Mouse (Mus musculus): ENCODE results near the gene Tph2. TPM values are rescaled to one million over a fixed set of nuclear protein-coding genes. Genes with fewer than 3 reads are reported as not detected.

Gene Tph2
- polyA plus RNA-seq, 1 experiment from 2014 or later, result 8.6 TPM

DNA sequence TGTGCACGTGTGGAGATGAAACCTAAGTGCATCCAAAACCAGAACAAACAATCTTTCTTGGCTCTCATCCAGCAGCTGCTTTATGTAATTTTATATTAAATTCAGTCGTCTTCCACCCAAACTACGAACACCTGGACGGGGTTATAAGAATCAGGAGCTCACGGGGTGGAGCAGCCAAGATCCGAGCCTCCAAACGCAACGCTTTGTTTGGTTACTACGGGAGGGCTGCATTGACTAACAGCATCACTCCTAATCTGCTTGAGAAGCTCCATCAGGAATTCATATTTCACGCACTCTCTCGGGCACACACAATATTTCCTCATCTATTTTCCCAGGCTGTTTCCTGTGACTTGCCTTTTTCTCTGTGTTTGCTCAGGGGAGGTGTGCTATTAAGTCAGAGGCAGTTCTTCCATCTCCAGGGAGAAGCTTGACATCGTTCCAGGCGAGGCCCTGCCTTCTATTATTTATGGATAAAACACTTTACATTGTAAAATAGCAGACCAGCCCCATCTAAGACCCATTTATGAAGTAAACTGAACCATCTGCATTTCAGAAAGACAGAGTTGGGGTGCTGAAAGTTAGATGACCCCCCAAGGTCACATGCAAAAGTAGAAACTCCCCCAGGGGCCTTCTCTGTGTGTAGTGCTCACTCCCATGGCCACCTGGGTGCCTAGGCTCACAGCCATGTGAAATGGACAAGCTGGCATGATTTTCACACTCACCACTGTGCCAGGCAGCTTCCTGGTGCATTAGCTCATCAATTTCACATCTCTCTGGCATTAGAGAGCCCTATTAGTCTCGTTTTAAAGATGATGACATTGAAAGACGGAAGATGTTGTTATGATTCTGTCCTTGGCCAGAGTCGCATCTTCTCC lies 76.9 kb downstream of the Tph2 start:
- Histone ChIP-seq H3K9me3 (replicated peaks; ENCODE audit: control insufficient read depth, low read length, poor library complexity, severe bottlenecking) (no peaks in the 10 kb centered on the region), H3K27me3 (ENCODE audit: control insufficient read depth, insufficient read depth, low read depth, low read length) (no peaks in the 10 kb centered on the region), H3K36me3 (ENCODE audit: control insufficient read depth, insufficient read depth, low read length) (no peaks in the 10 kb centered on the region), H3K4me3 (ENCODE audit: low read depth, low read length) (no peak overlapping the region), H3K4me1 (ENCODE audit: control insufficient read depth, insufficient read depth, low read length) (no peaks in the 10 kb centered on the region), H3K27ac (ENCODE audit: low read length) (no peak overlapping the region), H3K4me2 (ENCODE audit: low read length) (no peak overlapping the region), H3K9ac (ENCODE audit: low read depth, low read length) (no peak overlapping the region)
- 77% methylated on average over 16 of the region's 16 CpGs for WGBS
- ATAC-seq, result no peak

GRCm38 (mm10) chr10:115104175-115104574 lies 80.6 kb downstream of the Tph2 start:
- WGBS, result 82% methylated on average over 8 of the region's 8 CpGs

GRCm38 (mm10) chr10:115099890-115100580 lies 84.8 kb downstream of the Tph2 start:
- H3K4me3 ChIP-seq (ENCODE audit: low read depth, low read length), result no peak overlapping the region
- no peaks in the 10 kb centered on the region for H3K9me3 ChIP-seq (replicated peaks; ENCODE audit: control insufficient read depth, low read length, poor library complexity, severe bottlenecking)
- H3K27ac ChIP-seq (ENCODE audit: low read length), result no peak overlapping the region
- ATAC-seq, result no peak
- WGBS, result 81% methylated on average over 9 of the region's 9 CpGs
- H3K4me2 ChIP-seq (ENCODE audit: low read length), result no peak overlapping the region
- H3K4me1 ChIP-seq (ENCODE audit: control insufficient read depth, insufficient read depth, low read length), result no peaks in the 10 kb centered on the region
- no peaks in the 10 kb centered on the region for H3K27me3 ChIP-seq (ENCODE audit: control insufficient read depth, insufficient read depth, low read depth, low read length)
- H3K36me3 ChIP-seq (ENCODE audit: control insufficient read depth, insufficient read depth, low read length), result no peaks in the 10 kb centered on the region
- no peak overlapping the region for H3K9ac ChIP-seq (ENCODE audit: low read depth, low read length)

More at GRCm38 (mm10) chr10:115104175-115104574, 80.6 kb downstream of the Tph2 start:
- H3K4me1 ChIP-seq (ENCODE audit: control insufficient read depth, insufficient read depth, low read length), result no peaks in the 10 kb centered on the region
- no peaks in the 10 kb centered on the region for H3K9me3 ChIP-seq (replicated peaks; ENCODE audit: control insufficient read depth, low read length, poor library complexity, severe bottlenecking)
- no peak overlapping the region for H3K27ac ChIP-seq (ENCODE audit: low read length)
- H3K4me3 ChIP-seq (ENCODE audit: low read depth, low read length), result no peak overlapping the region
- H3K36me3 ChIP-seq (ENCODE audit: control insufficient read depth, insufficient read depth, low read length), result no peaks in the 10 kb centered on the region
- H3K9ac ChIP-seq (ENCODE audit: low read depth, low read length), result no peak overlapping the region
- H3K4me2 ChIP-seq (ENCODE audit: low read length), result no peak overlapping the region
- no peak for ATAC-seq
- H3K27me3 ChIP-seq (ENCODE audit: control insufficient read depth, insufficient read depth, low read depth, low read length), result no peaks in the 10 kb centered on the region

DNA sequence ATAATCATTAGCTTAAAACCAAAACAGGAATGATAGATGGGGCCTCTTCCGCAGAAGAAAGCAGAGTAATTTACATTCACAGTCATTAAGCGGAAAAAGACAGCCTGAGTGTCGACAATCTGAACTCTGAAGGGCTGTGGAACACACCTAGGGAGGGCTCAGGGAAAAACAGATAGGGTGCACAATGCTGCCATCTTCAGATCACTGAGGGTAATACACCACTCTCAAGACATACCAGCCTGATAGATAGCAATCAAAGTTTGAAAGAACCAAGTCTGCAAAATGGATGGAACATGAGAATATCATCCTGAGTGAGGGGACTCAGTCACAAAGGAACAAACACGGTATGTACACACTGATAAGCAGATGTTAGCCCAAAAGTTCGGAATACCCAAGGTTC lies 87.7 kb downstream of the Tph2 start:
- Histone ChIP-seq H3K36me3 (ENCODE audit: control insufficient read depth, insufficient read depth, low read length) (no peaks in the 10 kb centered on the region), H3K4me3 (ENCODE audit: low read depth, low read length) (no peak overlapping the region), H3K4me2 (ENCODE audit: low read length) (no peak overlapping the region), H3K9ac (ENCODE audit: low read depth, low read length) (no peak overlapping the region), H3K27me3 (ENCODE audit: control insufficient read depth, insufficient read depth, low read depth, low read length) (no peaks in the 10 kb centered on the region), H3K4me1 (ENCODE audit: control insufficient read depth, insufficient read depth, low read length) (no peaks in the 10 kb centered on the region), H3K9me3 (replicated peaks; ENCODE audit: control insufficient read depth, low read length, poor library complexity, severe bottlenecking) (peaks cover 5% of the 10 kb centered on the region), H3K27ac (ENCODE audit: low read length) (no peak overlapping the region)
- WGBS, result 14% methylated on average over 5 of the region's 5 CpGs
- peak; percentile 91 for ATAC-seq

GRCm38 (mm10) chr10:115096191-115096590 lies 88.6 kb downstream of the Tph2 start:
- no peak for ATAC-seq
- Histone ChIP-seq H3K9me3 (replicated peaks; ENCODE audit: control insufficient read depth, low read length, poor library complexity, severe bottlenecking) (peaks cover 5% of the 10 kb centered on the region), H3K4me2 (ENCODE audit: low read length) (no peak overlapping the region), H3K27me3 (ENCODE audit: control insufficient read depth, insufficient read depth, low read depth, low read length) (no peaks in the 10 kb centered on the region), H3K27ac (ENCODE audit: low read length) (no peak overlapping the region), H3K36me3 (ENCODE audit: control insufficient read depth, insufficient read depth, low read length) (no peaks in the 10 kb centered on the region), H3K4me1 (ENCODE audit: control insufficient read depth, insufficient read depth, low read length) (no peaks in the 10 kb centered on the region), H3K4me3 (ENCODE audit: low read depth, low read length) (no peak overlapping the region), H3K9ac (ENCODE audit: low read depth, low read length) (no peak overlapping the region)
- WGBS, result 68% methylated on average over 1 of the region's 1 CpGs

DNA sequence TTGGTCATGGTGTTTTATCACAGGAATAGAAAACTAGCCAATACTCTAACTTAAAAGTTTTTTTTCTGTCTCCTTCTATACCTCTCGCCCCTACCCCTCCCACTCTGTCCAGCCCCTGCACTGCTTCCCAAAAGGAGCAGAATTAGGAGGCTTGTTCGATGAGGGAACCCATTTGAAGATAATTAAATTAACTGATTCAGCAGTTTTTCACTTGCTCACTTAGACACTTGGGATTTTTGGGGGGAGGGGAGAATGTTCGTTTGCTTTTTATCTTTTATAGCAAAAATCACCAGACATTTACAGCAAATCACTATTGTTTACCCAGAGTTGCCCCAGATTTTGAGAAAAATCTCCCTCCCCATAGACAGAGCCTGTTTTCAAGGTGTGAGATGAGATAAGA lies 106.6 kb downstream of the Tph2 start:
- no peak overlapping the region for H3K4me3 ChIP-seq (ENCODE audit: low read depth, low read length)
- no peak overlapping the region for H3K4me2 ChIP-seq (ENCODE audit: low read length)
- H3K9ac ChIP-seq (ENCODE audit: low read depth, low read length), result no peak overlapping the region
- ATAC-seq, result no peak
- H3K9me3 ChIP-seq (replicated peaks; ENCODE audit: control insufficient read depth, low read length, poor library complexity, severe bottlenecking), result peaks cover 3% of the 10 kb centered on the region; the same call in 1 of the 2 replicates
- no peaks in the 10 kb centered on the region for H3K36me3 ChIP-seq (ENCODE audit: control insufficient read depth, insufficient read depth, low read length)
- no peaks in the 10 kb centered on the region for H3K4me1 ChIP-seq (ENCODE audit: control insufficient read depth, insufficient read depth, low read length)
- 75% methylated on average over 3 of the region's 3 CpGs for whole genome bisulfite sequencing
- no peaks in the 10 kb centered on the region for H3K27me3 ChIP-seq (ENCODE audit: control insufficient read depth, insufficient read depth, low read depth, low read length)
- no peak overlapping the region for H3K27ac ChIP-seq (ENCODE audit: low read length)

DNA sequence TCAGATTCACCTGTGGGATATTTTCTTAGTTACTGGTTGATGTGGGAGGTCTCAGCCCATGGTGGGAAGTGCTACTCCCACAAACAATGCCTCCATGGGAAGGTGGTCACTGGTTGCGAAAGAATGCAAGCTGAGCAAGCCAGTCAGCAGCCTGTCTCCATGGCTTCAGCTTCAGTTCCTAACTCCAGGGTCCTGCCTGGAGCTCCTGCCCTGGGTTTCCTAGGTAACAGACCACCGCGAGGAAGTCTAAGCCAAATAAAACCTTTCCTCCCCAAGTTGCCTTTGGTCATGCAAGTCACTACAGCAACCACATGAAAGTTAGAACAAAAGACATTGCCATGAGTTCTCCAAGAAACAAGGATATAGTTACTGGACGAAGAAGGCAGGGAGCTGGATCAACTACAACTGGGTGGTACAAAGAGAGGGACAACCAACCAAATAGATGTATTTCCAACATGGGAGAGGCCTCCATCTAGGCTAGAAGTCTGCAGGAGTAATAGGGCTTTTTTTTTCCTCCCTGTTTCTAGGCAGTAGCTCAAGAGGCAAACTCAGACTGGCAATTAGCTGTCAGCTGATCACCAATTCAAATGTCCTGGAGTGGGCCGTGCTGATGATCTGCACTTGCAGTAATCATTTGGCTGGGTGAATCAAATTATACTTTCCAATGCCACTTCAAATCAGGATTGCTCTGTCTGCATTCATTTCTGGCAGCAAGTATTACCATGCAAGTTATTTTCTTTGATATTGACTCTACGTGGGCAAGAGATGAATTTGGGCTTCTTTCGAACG lies 115.5 kb downstream of the Tph2 start:
- H3K9me3 ChIP-seq (replicated peaks; ENCODE audit: control insufficient read depth, low read length, poor library complexity, severe bottlenecking), result no peaks in the 10 kb centered on the region; the same call in 1 of the 2 replicates
- no peak overlapping the region for H3K4me2 ChIP-seq (ENCODE audit: low read length)
- H3K36me3 ChIP-seq (ENCODE audit: control insufficient read depth, insufficient read depth, low read length), result no peaks in the 10 kb centered on the region
- peak; percentile 62; the same call in 1 of the 2 replicates for ATAC-seq
- no peak overlapping the region for H3K27ac ChIP-seq (ENCODE audit: low read length)
- H3K4me1 ChIP-seq (ENCODE audit: control insufficient read depth, insufficient read depth, low read length), result no peaks in the 10 kb centered on the region
- 56% methylated on average over 8 of the region's 8 CpGs for WGBS
- no peaks in the 10 kb centered on the region for H3K27me3 ChIP-seq (ENCODE audit: control insufficient read depth, insufficient read depth, low read depth, low read length)
- no peak overlapping the region for H3K4me3 ChIP-seq (ENCODE audit: low read depth, low read length)
- no peak overlapping the region for H3K9ac ChIP-seq (ENCODE audit: low read depth, low read length)

DNA sequence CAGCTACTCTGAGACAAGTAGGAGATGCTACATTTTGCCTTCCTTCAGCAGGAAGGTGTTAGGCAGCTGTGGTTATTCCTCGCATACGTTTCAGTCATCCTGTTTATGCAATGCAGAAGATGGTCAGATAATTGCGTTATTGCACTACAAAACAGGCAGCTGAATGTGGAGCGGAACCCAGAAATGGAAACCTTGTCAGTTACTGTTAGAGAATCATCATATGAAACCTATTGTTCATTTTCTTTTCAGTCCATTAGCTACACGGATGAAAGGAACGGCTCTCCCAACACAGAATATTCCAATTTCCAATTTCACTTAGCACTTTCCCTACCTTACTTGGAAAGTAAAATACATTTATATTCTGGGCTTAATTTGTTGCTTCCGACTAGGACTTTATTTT lies 120.9 kb downstream of the Tph2 start:
- ATAC-seq, result no peak
- no peaks in the 10 kb centered on the region for H3K27me3 ChIP-seq (ENCODE audit: control insufficient read depth, insufficient read depth, low read depth, low read length)
- H3K4me1 ChIP-seq (ENCODE audit: control insufficient read depth, insufficient read depth, low read length), result no peaks in the 10 kb centered on the region
- no peak overlapping the region for H3K27ac ChIP-seq (ENCODE audit: low read length)
- 86% methylated on average over 7 of the region's 7 CpGs for WGBS
- H3K36me3 ChIP-seq (ENCODE audit: control insufficient read depth, insufficient read depth, low read length), result no peaks in the 10 kb centered on the region
- no peak overlapping the region for H3K4me2 ChIP-seq (ENCODE audit: low read length)
- H3K9me3 ChIP-seq (replicated peaks; ENCODE audit: control insufficient read depth, low read length, poor library complexity, severe bottlenecking), result no peaks in the 10 kb centered on the region; the same call in 1 of the 2 replicates
- no peak overlapping the region for H3K9ac ChIP-seq (ENCODE audit: low read depth, low read length)
- H3K4me3 ChIP-seq (ENCODE audit: low read depth, low read length), result no peak overlapping the region

Data from midbrain, embryonic 16.5 days (tissue).